Mouse (Mus musculus): ENCODE measurements around the gene Kcnk10. TPM values are rescaled to one million over a fixed set of nuclear protein-coding genes. Genes with fewer than 3 reads are reported as not detected.

Gene Kcnk10
- polyA plus RNA-seq, 1 experiment from 2014 or later = 0.90 TPM

- no peak overlapping the region for H3K27ac ChIP-seq
- no peaks in the 10 kb centered on the region for H3K4me1 ChIP-seq
- ATAC-seq (replicated peaks; ENCODE audit: low FRiP score) = no peak
- H3K9me3 ChIP-seq (replicated peaks) = no peaks in the 10 kb centered on the region
- H3K36me3 ChIP-seq = no peaks in the 10 kb centered on the region
- H3K4me3 ChIP-seq (replicated peaks) = no peak overlapping the region
- 95% methylated on average over 8 of the region's 8 CpGs for WGBS
- H3K9ac ChIP-seq = no peak overlapping the region
- no peaks in the 10 kb centered on the region for H3K27me3 ChIP-seq
- no peak overlapping the region for H3K4me2 ChIP-seq
These were observed 49.5 kb downstream of the Kcnk10 start for GRCm38 (mm10) chr12:98528635-98529034.

GRCm38 (mm10) chr12:98525361-98525760, 52.7 kb downstream of the Kcnk10 start:
- Histone ChIP-seq H3K27me3 (no peaks in the 10 kb centered on the region), H3K4me3 (replicated peaks) (no peak overlapping the region), H3K36me3 (no peaks in the 10 kb centered on the region), H3K4me2 (no peak overlapping the region), H3K9me3 (replicated peaks) (no peaks in the 10 kb centered on the region), H3K27ac (no peak overlapping the region), H3K9ac (no peak overlapping the region), H3K4me1 (no peaks in the 10 kb centered on the region)
- ATAC-seq (replicated peaks; ENCODE audit: low FRiP score) = no peak
- 88% methylated on average over 8 of the region's 8 CpGs for WGBS

- H3K4me2 ChIP-seq = no peak overlapping the region
- no peaks in the 10 kb centered on the region for H3K9me3 ChIP-seq (replicated peaks)
- H3K9ac ChIP-seq = no peak overlapping the region
- 84% methylated on average over 13 of the region's 13 CpGs for WGBS
- H3K4me3 ChIP-seq (replicated peaks) = no peak overlapping the region
- ATAC-seq (replicated peaks; ENCODE audit: low FRiP score) = no peak
- no peak overlapping the region for H3K27ac ChIP-seq
- H3K4me1 ChIP-seq = no peaks in the 10 kb centered on the region
- no peaks in the 10 kb centered on the region for H3K27me3 ChIP-seq
- no peaks in the 10 kb centered on the region for H3K36me3 ChIP-seq
These were observed 53.5 kb downstream of the Kcnk10 start for GRCm38 (mm10) chr12:98524331-98525311.

- ATAC-seq (replicated peaks; ENCODE audit: low FRiP score) = peak; percentile 69
- Histone ChIP-seq H3K27me3 (no peaks in the 10 kb centered on the region), H3K4me3 (replicated peaks) (no peak overlapping the region), H3K9me3 (replicated peaks) (no peaks in the 10 kb centered on the region), H3K4me2 (no peak overlapping the region), H3K4me1 (no peaks in the 10 kb centered on the region), H3K9ac (no peak overlapping the region), H3K27ac (no peak overlapping the region), H3K36me3 (no peaks in the 10 kb centered on the region)
- WGBS = 53% methylated on average over 4 of the region's 4 CpGs
These were observed 56.8 kb downstream of the Kcnk10 start for GRCm38 (mm10) chr12:98521311-98521710.

- H3K9ac ChIP-seq = no peak overlapping the region
- no peaks in the 10 kb centered on the region for H3K4me1 ChIP-seq
- H3K4me3 ChIP-seq (replicated peaks) = no peak overlapping the region
- H3K27ac ChIP-seq = no peak overlapping the region
- no peaks in the 10 kb centered on the region for H3K36me3 ChIP-seq
- H3K9me3 ChIP-seq (replicated peaks) = no peaks in the 10 kb centered on the region
- ATAC-seq (replicated peaks; ENCODE audit: low FRiP score) = no peak
- no peaks in the 10 kb centered on the region for H3K27me3 ChIP-seq
- WGBS = 82% methylated on average over 4 of the region's 4 CpGs
- no peak overlapping the region for H3K4me2 ChIP-seq
These were observed 57.6 kb downstream of the Kcnk10 start for GRCm38 (mm10) chr12:98520568-98520931.

- no peaks in the 10 kb centered on the region for H3K36me3 ChIP-seq
- WGBS = 77% methylated on average over 7 of the region's 7 CpGs
- H3K4me3 ChIP-seq (replicated peaks) = no peak overlapping the region
- H3K4me2 ChIP-seq = no peak overlapping the region
- H3K27ac ChIP-seq = no peak overlapping the region
- no peak overlapping the region for H3K9ac ChIP-seq
- H3K4me1 ChIP-seq = no peaks in the 10 kb centered on the region
- H3K9me3 ChIP-seq (replicated peaks) = no peaks in the 10 kb centered on the region
- no peak for ATAC-seq (replicated peaks; ENCODE audit: low FRiP score)
- H3K27me3 ChIP-seq = no peaks in the 10 kb centered on the region
These were observed 58.1 kb downstream of the Kcnk10 start for GRCm38 (mm10) chr12:98519866-98520567.

- Histone ChIP-seq H3K9me3 (replicated peaks) (no peaks in the 10 kb centered on the region), H3K36me3 (no peaks in the 10 kb centered on the region), H3K27me3 (no peaks in the 10 kb centered on the region), H3K4me3 (replicated peaks) (no peak overlapping the region), H3K9ac (no peak overlapping the region), H3K4me1 (no peaks in the 10 kb centered on the region), H3K27ac (no peak overlapping the region), H3K4me2 (no peak overlapping the region)
- no peak for ATAC-seq (replicated peaks; ENCODE audit: low FRiP score)
- WGBS = 80% methylated on average over 4 of the region's 4 CpGs
These were observed 72.5 kb downstream of the Kcnk10 start for GRCm38 (mm10) chr12:98505601-98506000.

- Histone ChIP-seq H3K4me1 (no peaks in the 10 kb centered on the region), H3K4me2 (no peak overlapping the region), H3K9ac (no peak overlapping the region), H3K4me3 (replicated peaks) (no peak overlapping the region), H3K9me3 (replicated peaks) (no peaks in the 10 kb centered on the region), H3K27me3 (no peaks in the 10 kb centered on the region), H3K27ac (no peak overlapping the region), H3K36me3 (no peaks in the 10 kb centered on the region)
- WGBS = 49% methylated on average over 11 of the region's 11 CpGs
- no peak for ATAC-seq (replicated peaks; ENCODE audit: low FRiP score)
These were observed 76.4 kb downstream of the Kcnk10 start for GRCm38 (mm10) chr12:98501528-98502280.

GRCm38 (mm10) chr12:98501045-98501444, 77.1 kb downstream of the Kcnk10 start:
- Histone ChIP-seq H3K9ac (no peak overlapping the region), H3K4me3 (replicated peaks) (no peak overlapping the region), H3K27me3 (no peaks in the 10 kb centered on the region), H3K9me3 (replicated peaks) (no peaks in the 10 kb centered on the region), H3K4me2 (no peak overlapping the region), H3K4me1 (no peaks in the 10 kb centered on the region), H3K27ac (no peak overlapping the region), H3K36me3 (no peaks in the 10 kb centered on the region)
- ATAC-seq (replicated peaks; ENCODE audit: low FRiP score) = no peak
- 66% methylated on average over 4 of the region's 4 CpGs for WGBS

- Histone ChIP-seq H3K27me3 (no peaks in the 10 kb centered on the region), H3K4me2 (no peak overlapping the region), H3K9me3 (replicated peaks) (no peaks in the 10 kb centered on the region), H3K9ac (no peak overlapping the region), H3K4me3 (replicated peaks) (no peak overlapping the region), H3K27ac (no peak overlapping the region), H3K4me1 (no peaks in the 10 kb centered on the region), H3K36me3 (no peaks in the 10 kb centered on the region)
- ATAC-seq (replicated peaks; ENCODE audit: low FRiP score) = no peak
- WGBS = 85% methylated on average over 2 of the region's 2 CpGs
These were observed 96.7 kb downstream of the Kcnk10 start for GRCm38 (mm10) chr12:98481460-98481859.

- Histone ChIP-seq H3K27me3 (no peaks in the 10 kb centered on the region), H3K27ac (no peak overlapping the region), H3K4me3 (replicated peaks) (no peak overlapping the region), H3K4me1 (no peaks in the 10 kb centered on the region), H3K9me3 (replicated peaks) (no peaks in the 10 kb centered on the region), H3K36me3 (no peaks in the 10 kb centered on the region), H3K4me2 (no peak overlapping the region), H3K9ac (no peak overlapping the region)
- ATAC-seq (replicated peaks; ENCODE audit: low FRiP score) = no peak
- 74% methylated on average over 5 of the region's 5 CpGs for WGBS
These were observed 97.1 kb downstream of the Kcnk10 start for GRCm38 (mm10) chr12:98481048-98481447.

All from kidney, embryonic 15.5 days (tissue).